Mouse (Mus musculus) lung, adult 10 weeks (tissue): Measurements from ENCODE around the gene Nkiras1. TPM values are rescaled to one million over a fixed set of nuclear protein-coding genes. Genes with fewer than 3 reads are reported as not detected.

ENCODE experiments used
- polyA plus RNA-seq: library from polyadenylated mRNA; stranded (reverse); fragments of 350-450 nt; fragmentation: Illumina TruSeq; extraction: RNeasy Lipid Tissue Mini Kit (QIAGEN cat#74804); gene quantifications from one replicate; pipeline ENCODE4 v1.2.3, GENCODE M21; 2014; ENCODE audit warnings: low read depth, low replicate concordance; ENCODE audit not compliant: insufficient read depth

The Nkiras1 gene
- polyA plus RNA-seq = 16.6 TPM

DNA sequence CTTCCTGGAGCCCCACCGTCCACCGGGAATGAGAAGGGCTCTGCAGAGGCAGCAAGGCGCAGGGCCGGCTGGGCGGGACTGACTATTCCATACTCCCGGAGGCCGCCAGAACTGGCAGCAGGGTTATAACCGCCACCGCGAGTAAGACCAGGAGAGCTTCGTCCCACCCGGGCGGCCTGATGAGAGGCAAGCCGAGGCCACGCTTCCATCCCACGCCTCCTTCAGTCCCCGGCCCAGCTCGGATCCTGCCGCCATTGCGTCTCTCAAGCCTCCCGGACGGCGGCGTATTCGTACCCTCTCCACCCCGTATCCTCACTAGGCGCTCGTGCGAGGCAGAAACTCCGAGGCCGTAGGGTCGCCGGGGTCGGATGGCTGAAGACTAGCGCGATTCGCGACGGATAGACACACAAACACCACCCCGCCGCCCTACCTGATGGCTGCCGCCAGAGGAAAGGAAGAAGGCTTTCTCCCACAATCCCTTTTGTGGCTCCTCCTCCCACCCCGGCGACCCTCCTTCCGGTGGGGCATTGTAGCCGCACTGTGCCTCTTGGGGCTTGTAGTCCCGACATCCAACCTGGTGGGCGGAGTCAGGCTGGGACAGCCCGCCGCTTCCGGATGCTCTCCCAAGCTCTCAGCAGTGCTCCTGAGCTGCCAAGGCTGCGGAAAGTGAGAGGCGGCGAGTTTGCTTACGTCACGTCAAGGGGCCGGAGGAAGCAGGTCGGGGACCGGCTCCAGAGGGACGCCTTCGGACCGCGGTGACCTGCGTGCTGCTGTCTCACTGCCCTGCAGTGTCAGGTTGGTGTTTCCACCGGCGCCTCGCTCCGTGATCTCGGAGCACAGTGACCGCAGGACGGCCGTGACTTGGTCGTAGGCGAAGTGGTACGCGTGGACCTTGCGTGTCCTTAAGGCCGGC is at the start of gene Nkiras1, which contains the start of gene Rpl15:
Gene Nkiras1, plus strand, starts transcription at position 608 of the 913 bp plus-strand sequence.
Gene Rpl15, minus strand, starts transcription at position 863 of the 913 bp plus-strand sequence.

DNA sequence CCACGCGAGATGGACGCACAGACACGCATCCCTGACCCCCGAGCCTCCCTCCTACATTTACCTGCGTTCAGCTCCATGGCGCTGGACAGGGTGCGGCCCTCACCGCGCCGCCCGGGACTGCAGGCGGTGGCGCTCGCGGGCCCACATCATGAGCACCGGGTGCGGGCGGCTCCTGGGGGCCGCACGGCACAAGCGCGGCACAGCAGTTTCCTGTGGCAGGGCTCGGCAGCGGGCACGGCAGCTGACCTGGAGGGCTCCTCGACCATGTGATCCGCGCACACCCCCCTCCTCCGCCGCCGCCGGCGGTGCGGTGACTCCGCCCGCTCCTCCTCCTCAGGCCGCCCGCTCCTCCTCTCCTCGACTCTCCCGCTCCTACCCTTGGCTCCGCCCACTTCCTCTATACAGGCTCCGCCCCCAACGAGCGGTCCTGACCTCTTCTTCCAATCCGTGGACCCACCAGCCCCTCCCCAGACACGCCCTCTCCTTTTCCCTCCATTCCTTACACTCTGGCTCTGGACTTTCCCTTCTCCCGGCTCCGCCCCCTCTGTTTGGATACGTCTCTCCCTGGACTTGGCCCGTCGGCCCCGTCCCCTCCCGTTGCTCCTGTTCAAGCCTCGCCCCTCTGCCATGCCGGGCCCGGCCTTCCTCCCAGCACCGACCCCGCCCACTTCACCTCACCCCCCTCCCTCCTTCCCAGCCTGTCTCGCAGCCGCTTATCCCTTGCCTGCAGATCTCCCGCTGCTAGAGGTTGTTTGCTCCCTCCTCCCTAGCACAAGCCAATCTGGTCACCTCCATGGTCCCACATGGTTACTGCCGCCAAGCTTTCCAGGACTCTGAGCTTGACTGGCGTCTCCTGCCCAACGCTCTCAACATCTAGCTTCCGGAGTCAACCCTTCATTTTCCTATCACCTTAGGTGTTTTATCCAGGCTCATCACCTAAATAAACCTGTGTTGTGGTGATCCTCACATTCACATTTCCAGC is 31.9 kb upstream of the Nkiras1 start, which contains the start of gene Nr1d2:
Gene Nr1d2, minus strand, starts transcription at position 378 of the 982 bp plus-strand sequence.

DNA sequence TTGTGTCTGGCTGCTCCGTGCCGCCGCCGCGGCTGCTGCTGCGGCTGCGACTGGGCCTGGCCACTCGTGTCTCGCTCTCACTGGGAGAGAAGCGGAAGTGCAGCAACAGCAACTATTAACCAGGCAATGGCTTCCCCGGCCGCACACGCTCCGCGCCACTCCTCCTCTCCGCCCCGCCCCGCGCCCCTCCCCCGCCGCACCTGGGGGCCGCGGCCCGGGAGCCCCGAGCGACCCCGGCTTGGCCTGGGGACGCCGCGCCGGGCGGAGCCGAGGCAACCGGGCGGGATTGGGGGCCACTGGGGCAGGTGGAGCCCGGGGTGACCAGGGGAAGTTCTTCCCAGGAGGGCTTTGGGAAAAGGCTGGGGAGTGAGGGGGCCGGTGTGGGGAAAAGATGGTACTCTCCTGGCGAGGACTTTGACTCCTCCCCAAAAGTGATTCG is 60.8 kb downstream of the Nkiras1 start, which contains the start of gene Ube2e1:
Gene Ube2e1, minus strand, starts transcription at position 167 of the 439 bp plus-strand sequence.

Other genes starting within 250 kb of the Nkiras1 start
- 10.7 TPM for gene Nr1d2, start 32.0 kb upstream of the Nkiras1 start, polyA plus RNA-seq
- 835 TPM for gene Rpl15, start 255 bp downstream of the Nkiras1 start, polyA plus RNA-seq
- 66.2 TPM for gene Ube2e1, start 60.7 kb downstream of the Nkiras1 start, polyA plus RNA-seq